Comparison of ENCODE assay signal across 8 mouse cellular contexts in the genomic region with DNA sequence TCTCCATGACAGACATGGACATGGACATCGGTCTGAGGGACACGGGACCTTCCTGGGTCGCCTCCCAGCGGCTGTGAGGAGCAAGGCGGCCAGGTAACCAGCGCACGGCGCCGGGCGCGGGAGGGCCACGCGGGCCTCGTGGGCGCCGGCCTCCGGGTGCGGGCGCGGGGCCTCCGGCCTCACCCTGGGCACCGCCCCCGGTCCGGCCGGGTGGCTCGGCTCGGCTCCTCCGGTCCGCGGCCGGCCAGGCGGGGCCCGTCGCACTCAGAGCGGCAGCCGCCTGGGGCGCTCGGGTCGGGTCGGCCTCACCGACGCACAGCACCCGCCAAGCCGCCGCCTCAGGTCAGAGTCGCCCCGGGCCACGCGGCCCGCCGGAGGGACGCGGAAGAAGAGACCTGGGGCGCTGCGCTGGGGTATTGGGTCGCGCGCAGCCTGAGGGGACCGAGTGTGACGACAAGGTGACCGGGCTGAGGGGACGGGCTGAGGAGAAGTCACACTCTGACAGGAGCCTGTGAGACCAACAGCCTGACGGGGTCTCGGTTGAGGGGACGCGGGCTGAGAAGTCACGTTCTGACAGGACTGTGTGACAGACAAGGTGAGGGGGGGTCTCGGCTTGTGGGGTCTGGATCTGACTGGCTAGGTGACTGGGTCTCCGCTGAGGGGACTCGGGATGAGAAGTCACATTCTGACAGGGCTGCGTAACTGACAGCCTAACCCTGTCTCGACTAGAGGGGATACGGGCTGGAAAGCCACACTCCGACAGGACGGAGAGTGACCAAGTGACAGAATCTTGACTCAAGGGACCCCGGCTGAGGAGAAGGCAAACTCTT. TPM values are rescaled to one million over a fixed set of nuclear protein-coding genes. Genes with fewer than 3 reads are reported as not detected.
DNase-seq lines count a peak whose midpoint lies in the region; ATAC-seq lines count a peak whose summit lies in the region.

A gene (plus strand): TSS at position 176 of the 830 bp plus-strand sequence.

- peaks cover 49% of the 10 kb centered on the region for H3K79me2 ChIP-seq in macrophage (ENCODE audit: inconsistent target)

- ATAC-seq in hematopoietic stem cell, adult 5-6 weeks (replicated peaks in 1 of 2; ENCODE audit: insufficient read depth in 1 of 2, low FRiP score in 2 of 2, low TSS enrichment in 1 of 2, low read depth in 1 of 2, poor library complexity in 2 of 2, severe bottlenecking in 2 of 2) = peak; percentile 61 to 69

- intact Hi-C loops in left cerebral cortex, postnatal 10 days (cut with DNase I) = loop anchor here (5.0 kb wide), 1 partner anchor 176 kb away; no protein-coding TSS in a partner anchor

- DNase-seq in ZHBTc4 (ENCODE audit: low read depth, low spot score) = peak; percentile 54
- DNase-seq in cerebellum, adult 9-10 months = peak; percentile 33
- DNase-seq in frontal cortex, postnatal 14 days (ENCODE audit: low spot score in 2 of 2) = peak; percentile 4 to 19
- DNase-seq in left cerebral cortex, postnatal 10 days (ENCODE audit: extremely low spot score in 1 of 2, low spot score in 2 of 2) = peak; percentile 11 to 44
- peak; percentile 31 to 42 for DNase-seq in right cerebral cortex, postnatal 10 days (ENCODE audit: low spot score in 2 of 2)
- no peak for DNase-seq in adipocyte (ENCODE audit: low spot score)

- no peaks in the 10 kb centered on the region for H3K36me3 ChIP-seq in macrophage (ENCODE audit: inconsistent target)

- H3K4me3 ChIP-seq in macrophage (ENCODE audit: inconsistent target) = peak within 1 kb of the TSS; percentile 81

- under 1% methylated on average over 67 of the region's 76 CpGs for WGBS in macrophage (ENCODE audit: missing documents)

- H3K27ac ChIP-seq in macrophage = peak within 1 kb of the TSS; percentile 49

RNA-seq across cellular contexts. Expression of the gene that starts here (rescaled TPM):
- total RNA-seq in hematopoietic stem cell, adult 5-6 weeks (2017) = 0.50 and 2.0 TPM in 2 replicates
- total RNA-seq in left cerebral cortex, postnatal 10 days (2021) = 1 to 10 TPM; 2.8 to 3.7 TPM
- 10 to 100 TPM in 22 of 26 experiments, 1 to 10 TPM in 4; 3.8 to 99.8 (median 24.1) TPM for total RNA-seq in macrophage (2018; cell fraction: chromatin; rRNA removed)
- 10 to 100 TPM; 14.0 to 86.4 (median 26.8) TPM for total RNA-seq in macrophage (2018; cell fraction: cytosol; rRNA removed)
- total RNA-seq in macrophage (2018; cell fraction: nucleus; rRNA removed) = 10 to 100 TPM in 24 of 26 experiments, 1 to 10 TPM in 2; 6.7 to 96.1 (median 20.6) TPM
- polyA plus RNA-seq in macrophage (2018) = 36.4 to 80.3 TPM (median 54.9 TPM) in 3 replicates
